Mouse (Mus musculus) left cerebral cortex, adult 11 months (tissue): ENCODE data around the gene Ppip5k1.

Experiments
- DNase-seq: peaks from one replicate; pipeline ENCODE4 v3.0.0; 2022; ENCODE audit warnings: low spot score

The Ppip5k1 gene

DNA sequence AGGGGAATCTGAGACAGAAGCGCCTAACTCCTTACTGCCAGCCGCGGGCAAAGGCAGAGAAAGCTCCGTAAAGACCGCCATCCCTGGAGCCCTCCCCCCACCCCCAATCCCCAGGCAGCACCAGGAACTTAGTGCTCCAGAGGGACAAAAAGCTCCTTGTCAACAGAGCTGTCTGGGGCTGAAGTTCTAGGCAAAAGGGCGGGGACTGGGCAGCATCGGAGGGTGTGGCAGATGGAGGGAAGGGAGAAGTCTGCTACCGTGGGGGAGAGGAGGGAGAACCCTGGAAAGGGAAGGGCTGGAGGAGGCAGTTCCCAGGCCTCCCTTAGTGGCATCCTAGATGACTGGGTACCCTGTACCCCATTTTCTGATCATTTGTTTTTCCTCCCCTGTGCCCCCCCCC is 57.1 kb downstream of the Ppip5k1 start:
- no peak for DNase-seq

DNA sequence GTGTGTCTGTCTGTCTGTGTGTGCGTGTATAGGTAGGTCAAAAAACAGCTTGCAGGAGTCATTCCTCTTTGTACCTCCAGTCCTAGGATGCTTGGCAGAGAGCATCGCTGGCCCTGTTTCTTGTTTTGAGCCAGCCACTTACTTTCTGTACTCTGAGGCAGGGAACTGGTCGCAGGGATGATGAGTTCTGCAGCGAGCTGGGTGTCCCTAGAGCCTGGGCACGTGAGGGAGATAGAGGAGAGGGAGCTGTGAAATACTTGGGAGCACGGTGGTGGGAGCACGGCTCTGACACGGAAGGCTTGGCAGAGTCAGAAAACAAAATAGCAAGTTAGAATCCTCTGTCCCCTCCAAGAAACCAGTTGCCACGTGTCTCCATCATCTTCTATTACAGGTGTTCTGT is 57.5 kb downstream of the Ppip5k1 start:
- DNase-seq: no peak

DNA sequence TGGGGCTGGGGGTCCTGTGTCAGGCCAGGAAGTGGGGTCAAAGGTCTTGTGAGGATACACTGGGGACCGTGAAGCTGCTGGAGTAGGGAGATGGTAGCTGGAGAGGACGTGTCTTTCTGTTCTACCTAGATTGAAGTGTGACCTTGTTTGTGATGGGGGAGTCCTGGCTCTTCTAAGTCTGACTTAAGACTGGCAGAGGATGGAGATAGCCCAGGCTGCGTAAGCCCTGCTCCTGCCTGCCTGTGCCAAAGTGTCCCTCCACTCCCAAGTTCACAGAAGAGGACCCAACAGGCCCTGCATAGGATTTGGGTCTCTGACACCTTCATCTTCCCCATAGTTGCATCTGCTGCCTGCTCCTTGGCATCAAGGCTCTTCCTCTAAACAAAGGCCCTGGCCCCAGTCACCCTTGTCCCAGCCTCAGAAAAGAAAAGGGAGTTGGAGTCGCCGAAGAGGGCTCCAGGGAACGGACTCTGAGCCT is 58.4 kb downstream of the Ppip5k1 start:
- DNase-seq: no peak

DNA sequence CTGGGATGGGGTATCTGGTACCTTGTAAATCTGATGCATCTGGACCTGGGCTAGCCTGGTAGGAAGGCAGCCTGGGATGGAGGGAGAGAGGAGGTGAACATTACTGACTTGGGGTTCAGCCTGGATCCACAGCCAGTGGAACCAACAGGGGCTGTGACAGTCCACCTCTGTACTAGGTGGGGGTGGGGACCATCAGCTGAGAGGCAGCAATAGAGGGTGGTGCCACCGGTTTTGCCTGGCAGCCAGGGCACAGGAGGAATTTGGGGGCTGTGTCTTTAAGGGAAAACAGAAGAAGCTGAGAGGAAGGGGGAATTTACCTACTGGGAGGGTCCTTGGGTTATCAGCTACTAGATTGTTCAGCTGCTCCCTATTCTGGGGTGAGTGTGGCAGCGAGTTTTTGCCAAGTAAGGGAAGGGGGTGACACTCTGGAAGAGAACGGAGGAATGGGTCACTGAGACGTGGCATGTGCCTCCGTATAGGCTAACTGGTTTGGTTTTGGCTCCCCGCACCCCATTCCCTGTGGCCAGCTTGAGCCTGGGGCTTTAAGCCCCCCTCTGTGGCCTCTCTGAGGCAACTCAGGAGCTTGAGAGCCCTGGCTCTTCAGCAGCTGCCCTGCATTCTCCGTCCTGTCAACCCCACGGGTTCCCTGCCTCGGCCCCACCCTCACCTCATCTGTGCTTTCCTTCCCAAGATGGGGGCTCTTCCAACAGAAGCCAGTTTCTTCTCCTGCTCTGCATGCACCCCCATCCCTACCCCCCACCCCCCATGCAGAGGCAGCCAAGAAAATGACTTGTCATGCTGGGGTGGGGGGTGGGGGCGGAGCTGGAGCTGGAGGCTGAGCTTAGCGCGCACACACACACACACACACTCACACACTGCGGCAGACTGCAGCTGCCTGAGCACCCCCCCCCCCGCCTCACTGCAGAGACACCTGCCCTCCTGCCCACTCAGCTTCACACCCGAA is 59.3 kb downstream of the Ppip5k1 start:
- DNase-seq: no peak

DNA sequence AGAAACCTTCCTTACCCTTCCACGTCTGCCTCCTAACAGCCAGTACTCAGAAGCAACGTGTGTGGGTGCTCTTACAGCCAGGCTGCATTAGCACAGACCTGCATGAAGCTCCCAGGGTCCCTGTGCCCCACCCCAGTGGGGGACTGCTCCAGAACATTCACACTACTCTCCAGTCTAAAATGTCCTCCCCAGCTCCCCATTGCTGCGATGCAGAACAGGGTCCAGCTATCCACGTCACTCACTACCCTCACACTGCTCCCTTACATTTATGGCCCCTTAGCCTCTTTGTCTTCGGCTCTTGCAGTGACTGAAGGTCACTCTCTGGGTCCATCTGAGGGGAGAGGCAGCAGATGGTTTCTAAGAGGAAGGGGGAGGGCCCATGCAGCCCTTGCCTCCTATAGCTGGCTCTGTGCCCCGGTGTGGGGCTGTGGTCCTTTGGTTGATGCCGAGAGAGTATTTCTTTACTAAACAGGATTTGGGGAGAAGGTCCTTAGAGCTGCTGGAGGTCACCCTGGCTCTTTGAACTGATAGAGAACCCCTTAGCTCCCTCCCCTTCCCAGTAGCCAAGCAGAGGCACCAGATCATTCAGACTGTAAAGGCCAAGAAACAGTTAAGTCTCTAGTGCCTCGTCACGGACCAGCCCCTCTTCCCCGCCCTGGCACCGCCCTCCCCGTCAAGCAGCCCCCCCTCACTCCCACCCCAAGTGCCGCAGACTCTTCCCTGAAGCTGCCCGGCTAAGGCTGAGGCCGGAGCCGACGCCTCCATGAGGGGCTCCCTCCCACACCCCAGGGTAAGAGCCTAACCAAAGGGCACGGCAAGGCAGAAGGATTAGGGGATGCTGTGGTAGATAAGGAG is 60.2 kb downstream of the Ppip5k1 start:
- DNase-seq: no peak

DNA sequence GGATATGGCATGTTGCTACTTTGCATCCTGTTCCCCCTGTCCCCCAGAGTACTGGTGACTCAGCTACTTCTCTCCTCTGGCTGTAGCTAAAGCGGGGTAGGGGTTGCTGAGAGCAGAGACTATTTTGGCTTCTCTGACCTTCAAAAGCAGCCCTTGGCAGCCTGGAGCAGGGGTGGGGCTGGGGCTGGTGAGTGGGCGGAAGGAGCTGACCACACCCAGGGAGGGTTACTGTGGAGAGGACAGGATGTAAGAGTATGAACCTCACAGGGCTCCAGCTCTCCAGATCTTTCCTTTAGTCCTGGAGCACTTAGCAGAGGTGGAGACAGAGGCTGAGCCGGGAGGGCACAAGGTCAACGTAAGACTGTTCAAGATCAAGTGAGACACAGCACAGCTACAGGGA is 61.0 kb downstream of the Ppip5k1 start:
- DNase-seq: no peak

DNA sequence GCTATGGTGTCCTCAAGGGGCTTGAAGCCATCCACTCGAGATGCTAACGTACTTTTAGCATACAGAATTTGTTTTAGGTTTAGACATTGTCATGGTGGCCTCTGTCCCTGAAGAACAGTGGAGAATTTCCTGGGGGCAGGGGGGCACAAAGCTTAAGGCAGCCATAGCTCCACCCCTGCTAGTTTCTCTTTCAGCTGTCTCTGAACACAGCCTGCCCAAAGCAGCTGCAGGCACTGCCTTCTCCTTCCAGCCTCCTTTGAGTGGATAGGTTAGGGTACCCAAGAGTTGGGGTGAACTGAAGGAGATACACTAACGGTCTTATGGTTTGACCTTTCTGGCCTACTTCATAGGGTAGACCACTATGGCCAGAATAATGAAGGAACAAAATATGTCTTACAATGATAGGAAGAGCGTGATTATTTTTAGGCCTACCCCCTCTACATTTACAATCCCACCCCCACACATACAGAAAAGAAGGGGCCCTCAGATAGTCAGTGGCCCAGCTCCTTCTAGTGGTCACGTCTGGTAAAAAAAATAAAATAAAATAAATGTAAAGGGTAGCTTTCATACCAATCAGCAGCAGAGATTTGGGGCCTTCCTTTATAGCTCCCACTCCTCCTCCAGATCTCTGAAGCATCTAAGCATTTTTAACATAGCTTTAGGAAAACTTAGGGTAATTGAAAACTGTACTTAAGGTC is 62.7 kb downstream of the Ppip5k1 start:
- no peak for DNase-seq

DNA sequence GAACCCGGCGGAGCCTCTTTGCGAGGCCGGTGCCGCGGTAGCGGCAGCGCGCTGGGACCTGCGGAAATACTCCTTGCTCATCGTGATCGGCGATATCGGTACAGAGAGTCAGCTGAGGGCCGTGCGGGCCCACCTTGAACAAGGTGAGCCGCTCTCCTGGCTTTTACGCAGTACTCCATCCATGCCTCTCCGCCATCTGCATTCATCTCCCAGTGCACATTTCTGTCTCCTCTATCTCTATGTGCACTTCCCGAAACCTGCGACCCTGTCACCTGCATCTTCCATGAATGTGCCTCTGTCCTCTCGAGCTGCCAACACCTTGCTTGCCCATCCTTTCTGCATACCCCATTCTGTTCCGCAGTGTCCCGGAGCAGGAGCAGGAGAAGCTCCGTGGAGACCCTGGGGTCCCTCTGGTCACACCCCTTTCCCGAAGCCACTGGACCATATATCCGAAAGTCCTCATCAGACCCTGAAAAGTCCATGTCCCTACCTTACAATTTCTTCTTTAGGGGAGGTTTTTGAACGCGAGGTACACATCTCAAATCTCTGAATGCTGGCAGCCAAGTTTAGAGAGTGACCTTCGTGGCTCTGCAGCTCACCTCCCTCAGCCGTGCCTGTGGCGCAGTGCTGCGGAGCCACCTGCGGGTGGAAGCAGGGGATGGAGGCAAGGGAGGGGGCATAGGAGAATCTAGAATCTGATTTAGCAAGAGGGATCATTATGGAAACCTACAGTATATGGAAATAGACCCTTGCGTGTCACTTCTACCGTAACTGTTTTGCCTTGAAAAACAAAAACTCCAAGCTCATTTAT is 65.3 kb downstream of the Ppip5k1 start:
- DNase-seq: no peak

DNA sequence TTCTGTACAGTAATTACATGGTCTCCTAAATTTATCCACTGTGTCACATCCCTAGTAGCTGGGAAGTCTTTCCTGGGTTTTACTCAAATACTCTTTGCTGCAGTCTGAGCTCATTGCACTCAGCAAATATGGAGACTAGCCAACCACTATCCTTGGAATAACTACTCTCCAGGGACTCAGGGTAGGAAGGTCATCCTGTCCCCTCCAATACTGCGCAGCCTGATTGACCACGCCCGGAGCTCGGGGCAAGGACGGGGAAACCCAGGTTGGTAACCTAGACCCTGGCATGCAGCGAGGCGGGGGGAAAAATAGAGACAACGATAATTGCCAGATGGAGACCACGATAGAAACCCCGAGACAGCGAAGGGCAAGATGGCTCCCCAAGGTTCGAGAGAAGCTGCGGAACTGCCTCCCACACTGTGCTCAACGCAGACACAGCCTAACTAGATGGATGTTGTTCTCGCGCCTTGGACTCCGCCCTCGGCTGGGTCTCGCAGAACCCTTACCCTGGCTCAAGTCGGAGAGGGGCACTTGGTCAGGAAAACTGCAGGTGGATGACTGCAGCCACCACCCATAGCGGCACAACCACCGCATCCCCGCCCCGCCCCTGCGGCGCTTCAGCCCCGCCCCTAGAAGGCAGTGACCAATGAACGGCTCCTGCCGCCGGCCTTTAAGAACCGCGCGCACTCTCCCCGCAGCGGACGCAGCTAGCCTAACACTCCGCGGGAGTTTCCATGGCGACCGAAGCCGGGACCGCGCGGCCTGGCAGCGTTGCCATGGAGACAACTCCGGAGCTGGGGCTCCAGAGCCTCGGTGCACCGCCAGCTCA is 66.1 kb downstream of the Ppip5k1 start, which contains the start of gene Map1a:
Map1a (plus strand) TSS at position 700 of the 829 bp plus-strand sequence.
- DNase-seq: peak; percentile 95

DNA sequence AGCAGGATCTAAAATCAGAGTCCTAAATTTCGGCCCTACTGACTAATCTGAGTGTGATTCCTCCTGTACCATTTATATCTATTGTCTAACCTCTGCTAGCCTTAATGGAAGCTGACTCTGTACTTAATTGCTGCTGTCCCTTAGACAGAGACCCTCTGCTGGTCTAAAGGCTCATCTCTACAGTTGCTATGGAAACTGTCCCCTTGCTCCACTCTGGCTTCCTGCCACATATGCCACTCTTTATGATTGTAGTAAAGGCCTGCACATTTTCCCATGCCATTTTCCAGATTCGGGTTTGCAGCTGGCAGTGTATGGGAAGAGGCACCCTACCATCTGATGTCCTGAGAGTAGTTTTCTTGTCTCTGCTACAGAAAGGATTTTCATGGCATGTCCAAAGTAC is 67.3 kb downstream of the Ppip5k1 start:
- DNase-seq: no peak

DNA sequence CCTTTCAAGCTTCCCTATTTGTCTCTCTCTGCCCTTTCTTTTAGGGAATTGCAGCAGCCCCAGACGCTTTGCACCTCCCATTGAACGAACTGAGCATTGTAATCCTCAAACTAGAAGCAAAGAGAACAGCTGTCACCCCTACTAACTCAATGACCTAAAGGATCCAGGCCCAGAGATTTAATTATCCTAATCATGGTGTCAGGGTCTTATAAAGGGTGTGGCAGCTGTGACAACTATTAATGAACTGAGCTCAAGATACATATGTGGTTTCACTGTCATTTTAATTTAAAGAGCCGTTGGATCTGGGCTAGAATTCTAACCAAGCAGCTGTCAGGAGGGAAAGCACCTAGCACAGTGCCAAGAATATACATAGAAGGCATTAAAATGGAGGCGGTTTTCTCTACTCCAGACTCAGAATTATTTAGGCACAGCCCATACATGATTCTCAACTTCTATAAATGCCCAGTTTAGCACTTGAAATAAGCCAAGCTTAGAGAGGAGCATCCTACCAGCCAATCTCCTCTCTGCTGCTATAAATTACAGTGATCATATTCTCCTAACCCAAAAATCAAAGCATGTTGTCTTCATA is 83.2 kb downstream of the Ppip5k1 start:
- DNase-seq: no peak

DNA sequence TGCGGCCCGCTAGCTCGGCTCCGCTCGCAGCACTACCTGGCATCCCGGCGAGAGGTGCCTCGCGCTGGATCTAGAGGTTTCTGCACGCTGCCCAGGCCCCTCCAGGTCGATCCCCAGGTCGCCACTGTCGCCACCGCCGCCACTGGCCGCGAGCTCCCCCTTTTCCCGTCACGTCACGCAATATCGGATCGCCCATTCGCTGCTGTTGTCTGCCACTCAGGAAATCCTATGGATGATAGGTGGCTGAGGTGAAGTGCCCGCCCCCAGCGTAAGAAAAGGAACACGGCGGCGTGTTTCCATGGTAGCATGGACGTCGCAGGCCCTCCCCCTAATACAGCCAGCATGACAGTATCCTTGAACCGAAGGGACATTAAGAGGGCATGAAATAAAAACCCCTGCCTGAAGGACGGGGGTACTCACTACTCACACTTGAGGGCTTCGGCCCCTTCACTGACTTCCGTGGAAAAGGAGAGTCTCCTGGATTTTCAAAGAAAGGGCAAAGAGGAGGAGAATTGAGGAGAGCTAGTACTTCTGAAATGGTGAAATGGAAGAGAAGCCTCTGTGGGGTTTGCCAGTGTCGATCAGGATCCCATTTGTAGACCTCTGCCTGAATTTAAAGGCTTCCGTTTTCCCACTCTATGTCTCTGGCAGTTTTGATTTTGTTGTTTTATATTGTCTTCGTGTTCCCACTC is 83.8 kb downstream of the Ppip5k1 start, which contains the start of gene Trp53bp1:
Trp53bp1 (minus strand) TSS at position 172 of the 692 bp plus-strand sequence.
- DNase-seq: peak; percentile 94

DNA sequence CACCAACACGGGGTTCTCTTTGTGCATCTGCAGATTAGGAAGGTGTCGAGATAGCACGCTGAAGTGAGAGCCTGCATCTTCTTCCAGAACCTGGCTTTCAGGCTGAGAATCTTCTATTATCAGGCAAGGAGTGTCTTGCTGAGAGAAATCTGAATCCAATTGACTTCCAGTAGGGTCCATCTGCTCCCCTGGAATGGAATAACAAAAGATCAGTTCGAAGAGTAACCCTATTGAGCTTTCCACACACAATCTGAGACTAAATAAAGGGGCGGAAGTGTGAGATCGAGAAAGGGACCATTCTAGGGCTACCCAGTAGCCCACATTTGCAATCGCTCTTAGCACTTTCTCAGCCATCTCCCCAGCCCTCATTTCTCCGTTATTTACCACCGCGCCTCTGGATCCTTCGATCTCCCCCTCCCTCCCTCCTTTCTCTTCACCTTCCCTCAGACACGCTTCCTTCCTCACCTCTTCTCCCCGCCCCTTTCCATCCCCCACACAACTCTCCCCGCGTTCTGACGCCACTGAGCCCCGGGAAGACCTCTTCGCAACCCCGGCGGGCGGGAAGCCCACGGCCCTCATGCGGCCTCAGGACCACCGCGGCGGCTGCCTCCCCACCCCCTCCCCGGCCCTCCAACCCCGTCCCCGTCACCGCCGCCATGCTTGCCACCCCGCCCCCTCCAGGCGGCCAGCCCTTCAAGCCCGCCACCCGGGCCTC is 84.5 kb downstream of the Ppip5k1 start:
- DNase-seq: no peak

DNA sequence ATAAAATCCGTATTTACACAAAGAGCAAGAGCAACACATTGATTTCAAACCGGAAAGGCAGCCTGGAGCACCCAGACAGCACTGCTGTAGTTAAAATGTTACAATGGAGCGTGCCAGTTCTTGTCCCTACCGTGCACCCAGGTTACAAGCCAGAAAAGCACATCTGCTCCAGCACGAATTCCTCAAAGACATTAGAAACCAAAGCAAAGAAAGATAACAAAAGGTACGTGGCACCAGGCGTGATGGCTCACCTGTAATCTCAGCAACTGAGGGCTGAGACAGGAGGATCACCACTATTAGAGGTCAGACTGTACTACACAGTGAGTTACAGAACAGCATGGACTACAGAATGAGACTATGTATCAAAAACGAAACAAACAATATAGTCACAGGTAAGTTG is 86.8 kb downstream of the Ppip5k1 start:
- DNase-seq: no peak
